Mouse (Mus musculus) forebrain, embryonic 15.5 days (tissue): Measurements from ENCODE around the gene Izumo1. TPM values are rescaled to one million over a fixed set of nuclear protein-coding genes. Genes with fewer than 3 reads are reported as not detected.

ENCODE experiments used
- ATAC-seq: fragments of 200-750 bp; cut with Nextera tagmentation; replicated peaks from 2 replicates; pipeline ENCODE4 v1.8.0; 2017; ENCODE audit warnings: mild to moderate bottlenecking, moderate TSS enrichment, moderate library complexity
- H3K27ac ChIP-seq: fragments of 300-500 bp; sonication (generic); replicated peaks from 2 replicates; pipeline ENCODE4 v1.5.1; 2015; ENCODE audit warnings: mild to moderate bottlenecking, inconsistent platforms
- H3K27me3 ChIP-seq: fragments of 300-500 bp; sonication (generic); 2 replicates; pipeline ENCODE4 v1.6.1; 2015; ENCODE audit warnings: inconsistent platforms
- H3K36me3 ChIP-seq: fragments of 300-500 bp; sonication (generic); 2 replicates; pipeline ENCODE4 v1.6.1; 2015; ENCODE audit warnings: mild to moderate bottlenecking, inconsistent platforms
- H3K4me1 ChIP-seq: fragments of 300-500 bp; sonication (generic); 2 replicates; pipeline ENCODE4 v1.6.1; 2015; ENCODE audit warnings: inconsistent platforms
- H3K4me2 ChIP-seq: fragments of 300-500 bp; sonication (generic); replicated peaks from 2 replicates; pipeline ENCODE4 v1.6.1; 2015; ENCODE audit warnings: mild to moderate bottlenecking, inconsistent platforms
- H3K4me3 ChIP-seq: fragments of 300-500 bp; sonication (generic); 2 replicates; pipeline ENCODE4 v1.5.1; 2015; ENCODE audit warnings: mild to moderate bottlenecking, inconsistent platforms
- H3K9ac ChIP-seq: fragments of 300-500 bp; sonication (generic); replicated peaks from 2 replicates; pipeline ENCODE4 v1.6.1; 2015; ENCODE audit warnings: mild to moderate bottlenecking, inconsistent platforms
- H3K9me3 ChIP-seq: fragments of 300-500 bp; sonication (generic); 2 replicates; pipeline ENCODE4 v1.6.1; 2016; ENCODE audit warnings: inconsistent platforms
- WGBS: fragments of 180-500 bp; shearing (Covaris S2); methylation state at CpG from one replicate; pipeline ENCODE4 v1.1.7; 2015; ENCODE audit warnings: mixed read lengths; 5-methylcytosine and 5-hydroxymethylcytosine counted together
- polyA plus RNA-seq: library from polyadenylated mRNA; unstranded; fragments of >200 nt; fragmentation: Nextera tagmentation; extraction: Ambion mirVana; gene quantifications from 2 replicates; pipeline ENCODE4 v1.2.1, GENCODE M21; 2015

The Izumo1 gene
- polyA plus RNA-seq, 1 experiment from 2014 or later, result not detected

GRCm38 (mm10) chr7:45638623-45639401 is 17.2 kb downstream of the Izumo1 start:
- Histone ChIP-seq H3K4me2 (peak overlapping the region; percentile 48), H3K4me1 (peaks cover 24% of the 10 kb centered on the region), H3K9ac (peak overlapping the region; percentile 23), H3K27ac (peak overlapping the region; percentile 51; the same call in 1 of the 2 replicates), H3K4me3 (peak overlapping the region; percentile 35), H3K9me3 (no peaks in the 10 kb centered on the region), H3K36me3 (peaks cover 8% of the 10 kb centered on the region; the same call in 1 of the 2 replicates), H3K27me3 (no peaks in the 10 kb centered on the region)
- WGBS, result 19% methylated on average over 29 of the region's 29 CpGs
- peak; percentile 92 for ATAC-seq

GRCm38 (mm10) chr7:45639561-45640027 is 18.0 kb downstream of the Izumo1 start, which contains the start of gene Mamstr:
Gene Mamstr, plus strand, starts transcription at chr7:45639977.
- no peaks in the 10 kb centered on the region for H3K9me3 ChIP-seq
- peaks cover 8% of the 10 kb centered on the region; the same call in 1 of the 2 replicates for H3K36me3 ChIP-seq
- no peaks in the 10 kb centered on the region for H3K27me3 ChIP-seq
- WGBS, result 29% methylated on average over 19 of the region's 19 CpGs
- no peak within 1 kb of the TSS for H3K27ac ChIP-seq
- H3K9ac ChIP-seq, result no peak within 1 kb of the TSS
- peaks cover 31% of the 10 kb centered on the region for H3K4me1 ChIP-seq
- no peak for ATAC-seq
- no peak within 1 kb of the TSS for H3K4me3 ChIP-seq
- no peak within 1 kb of the TSS for H3K4me2 ChIP-seq

GRCm38 (mm10) chr7:45640191-45640957 is 18.8 kb downstream of the Izumo1 start:
- no peak overlapping the region for H3K4me3 ChIP-seq
- no peak overlapping the region for H3K27ac ChIP-seq
- no peak for ATAC-seq
- H3K4me1 ChIP-seq, result peaks cover 35% of the 10 kb centered on the region
- H3K9me3 ChIP-seq, result no peaks in the 10 kb centered on the region
- no peak overlapping the region for H3K9ac ChIP-seq
- WGBS, result 78% methylated on average over 19 of the region's 19 CpGs
- peaks cover 8% of the 10 kb centered on the region; the same call in 1 of the 2 replicates for H3K36me3 ChIP-seq
- H3K27me3 ChIP-seq, result no peaks in the 10 kb centered on the region
- no peak overlapping the region for H3K4me2 ChIP-seq

GRCm38 (mm10) chr7:45641391-45642040 is 19.9 kb downstream of the Izumo1 start:
- Histone ChIP-seq H3K36me3 (peaks cover 3% of the 10 kb centered on the region; the same call in 1 of the 2 replicates), H3K4me1 (peaks cover 35% of the 10 kb centered on the region), H3K27me3 (no peaks in the 10 kb centered on the region), H3K27ac (no peak overlapping the region), H3K9me3 (no peaks in the 10 kb centered on the region), H3K4me2 (no peak overlapping the region), H3K4me3 (no peak overlapping the region), H3K9ac (no peak overlapping the region)
- 57% methylated on average over 17 of the region's 17 CpGs for WGBS
- no peak for ATAC-seq

GRCm38 (mm10) chr7:45642083-45642482 is 20.5 kb downstream of the Izumo1 start:
- Histone ChIP-seq H3K4me1 (peaks cover 35% of the 10 kb centered on the region), H3K9me3 (no peaks in the 10 kb centered on the region), H3K4me2 (no peak overlapping the region; the same call in 1 of the 2 replicates), H3K27ac (no peak overlapping the region), H3K4me3 (no peak overlapping the region), H3K36me3 (no peaks in the 10 kb centered on the region), H3K9ac (no peak overlapping the region), H3K27me3 (no peaks in the 10 kb centered on the region)
- 82% methylated on average over 5 of the region's 5 CpGs for WGBS
- no peak for ATAC-seq

GRCm38 (mm10) chr7:45642503-45643255 is 21.1 kb downstream of the Izumo1 start:
- no peak for ATAC-seq
- WGBS, result 34% methylated on average over 16 of the region's 16 CpGs
- Histone ChIP-seq H3K9me3 (no peaks in the 10 kb centered on the region), H3K36me3 (no peaks in the 10 kb centered on the region), H3K4me1 (peaks cover 35% of the 10 kb centered on the region), H3K9ac (peak overlapping the region; percentile 65), H3K27me3 (no peaks in the 10 kb centered on the region), H3K4me2 (peak overlapping the region; percentile 75), H3K4me3 (peak overlapping the region; percentile 44), H3K27ac (peak overlapping the region; percentile 88)

DNA sequence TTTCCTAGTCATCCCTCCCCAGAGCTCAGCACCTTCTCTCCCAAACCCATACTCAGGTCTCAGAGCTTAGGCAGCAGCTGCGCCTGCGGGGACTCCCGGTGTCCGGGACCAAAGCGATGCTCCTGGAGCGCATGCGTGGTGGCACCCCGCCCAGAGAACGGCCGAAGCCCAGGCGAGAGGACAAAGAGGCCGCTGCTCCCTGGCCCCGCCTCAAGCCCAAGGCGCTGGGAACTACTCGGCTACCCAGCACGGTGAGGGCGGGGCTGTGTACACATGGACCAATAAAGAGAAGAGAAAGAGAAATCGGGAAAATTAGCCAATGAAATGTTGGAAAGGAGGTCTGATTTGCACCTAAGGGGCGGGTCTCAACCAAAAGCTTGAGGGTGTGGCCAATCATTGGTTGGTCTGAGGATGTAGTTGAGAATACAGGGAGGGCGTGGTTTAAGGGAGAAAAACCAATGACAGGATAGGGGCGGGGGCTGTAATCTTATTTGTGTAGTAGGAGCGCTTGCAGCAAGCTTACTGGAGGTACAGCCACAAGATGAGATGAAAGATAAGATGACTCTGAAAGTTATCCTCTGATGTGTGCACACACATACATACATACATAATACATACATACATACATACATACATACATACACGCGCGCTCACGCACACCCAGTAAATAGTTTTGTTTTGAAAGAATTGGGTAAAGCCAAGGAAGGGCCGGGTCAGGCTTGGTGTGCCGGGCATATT is 22.0 kb downstream of the Izumo1 start:
- no peaks in the 10 kb centered on the region for H3K36me3 ChIP-seq
- H3K27ac ChIP-seq, result peak overlapping the region; percentile 88
- peak overlapping the region; percentile 65 for H3K9ac ChIP-seq
- H3K4me2 ChIP-seq, result peak overlapping the region; percentile 75
- peaks cover 27% of the 10 kb centered on the region for H3K4me1 ChIP-seq
- peak; percentile 92 for ATAC-seq
- no peaks in the 10 kb centered on the region for H3K9me3 ChIP-seq
- no peaks in the 10 kb centered on the region for H3K27me3 ChIP-seq
- WGBS, result 1% methylated on average over 28 of the region's 28 CpGs
- H3K4me3 ChIP-seq, result peak overlapping the region; percentile 44

DNA sequence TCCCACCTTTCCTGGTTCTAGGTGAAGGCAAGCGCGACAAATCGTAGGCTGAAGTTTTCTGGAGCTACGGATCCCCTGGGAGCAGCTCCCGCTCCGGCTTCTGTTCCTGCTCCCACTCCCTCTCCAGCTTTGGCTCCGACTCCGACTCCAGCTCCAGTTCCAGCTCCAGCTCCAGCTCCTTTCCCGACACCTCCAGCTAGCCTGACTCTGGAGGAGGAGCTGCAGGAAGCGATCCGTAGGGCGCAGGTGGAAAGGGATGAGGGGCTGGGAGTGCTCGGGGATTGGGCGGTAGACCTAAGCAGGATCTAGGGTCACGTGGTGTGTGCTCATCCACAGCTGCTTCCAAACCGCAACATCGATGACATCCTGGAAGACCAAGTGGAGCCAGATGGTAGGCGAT is 22.6 kb downstream of the Izumo1 start:
- no peaks in the 10 kb centered on the region for H3K9me3 ChIP-seq
- 1% methylated on average over 18 of the region's 18 CpGs for WGBS
- no peaks in the 10 kb centered on the region for H3K27me3 ChIP-seq
- no peaks in the 10 kb centered on the region for H3K36me3 ChIP-seq
- peak; percentile 23 for ATAC-seq
- peak overlapping the region; percentile 44 for H3K4me3 ChIP-seq
- H3K4me1 ChIP-seq, result peaks cover 27% of the 10 kb centered on the region
- H3K27ac ChIP-seq, result peak overlapping the region; percentile 88
- H3K4me2 ChIP-seq, result peak overlapping the region; percentile 75
- peak overlapping the region; percentile 50 for H3K9ac ChIP-seq

- 66% methylated on average over 6 of the region's 6 CpGs for WGBS
- Histone ChIP-seq H3K4me1 (peaks cover 27% of the 10 kb centered on the region), H3K27me3 (no peaks in the 10 kb centered on the region), H3K4me2 (peak overlapping the region; percentile 75), H3K9me3 (no peaks in the 10 kb centered on the region), H3K4me3 (peak overlapping the region; percentile 44; the same call in 1 of the 2 replicates), H3K9ac (no peak overlapping the region), H3K36me3 (no peaks in the 10 kb centered on the region), H3K27ac (peak overlapping the region; percentile 88)
- no peak for ATAC-seq
These were observed 23.4 kb downstream of the Izumo1 start for GRCm38 (mm10) chr7:45644872-45645590.

- H3K4me2 ChIP-seq, result no peak overlapping the region
- H3K27ac ChIP-seq, result no peak overlapping the region
- H3K27me3 ChIP-seq, result no peaks in the 10 kb centered on the region
- H3K9ac ChIP-seq, result no peak overlapping the region
- H3K36me3 ChIP-seq, result no peaks in the 10 kb centered on the region
- ATAC-seq, result no peak
- 80% methylated on average over 7 of the region's 7 CpGs for WGBS
- H3K4me1 ChIP-seq, result peaks cover 27% of the 10 kb centered on the region
- no peak overlapping the region for H3K4me3 ChIP-seq
- H3K9me3 ChIP-seq, result no peaks in the 10 kb centered on the region
These were observed 24.0 kb downstream of the Izumo1 start for GRCm38 (mm10) chr7:45645591-45645971.
